Mouse (Mus musculus) hindbrain, embryonic 13.5 days (tissue): ENCODE data around the gene Eif4enif1. TPM values are rescaled to one million over a fixed set of nuclear protein-coding genes. Genes with fewer than 3 reads are reported as not detected.
A peak's percentile ranks its signal among the peaks of the same experiment; 100 is the strongest.
"Not testable (repeated sequence)": the region's sequence is repeated elsewhere in the genome, so short reads cannot be mapped to it uniquely, and the experiment has no call there.

Experiments
- ATAC-seq: fragments of 200-750 bp; cut with Nextera tagmentation; 2 replicates; pipeline ENCODE4 v1.8.0; 2017; ENCODE audit warnings: moderate TSS enrichment; ENCODE audit not compliant: low FRiP score
- H3K27ac ChIP-seq: fragments of 300-500 bp; sonication (generic); 2 replicates; pipeline ENCODE4 v1.5.1; 2015; ENCODE audit warnings: inconsistent platforms, mild to moderate bottlenecking, moderate library complexity
- H3K27me3 ChIP-seq: fragments of 300-500 bp; sonication (generic); 2 replicates; pipeline ENCODE4 v1.6.1; 2015; ENCODE audit warnings: mild to moderate bottlenecking, inconsistent platforms
- H3K36me3 ChIP-seq: fragments of 300-500 bp; sonication (generic); 2 replicates; pipeline ENCODE4 v1.6.1; 2015; ENCODE audit warnings: mild to moderate bottlenecking, inconsistent platforms
- H3K4me1 ChIP-seq: fragments of 300-500 bp; sonication (generic); replicated peaks from 2 replicates; pipeline ENCODE4 v1.6.1; 2015; ENCODE audit warnings: inconsistent platforms
- H3K4me2 ChIP-seq: fragments of 300-500 bp; sonication (generic); 2 replicates; pipeline ENCODE4 v1.6.1; 2015; ENCODE audit warnings: inconsistent platforms, mild to moderate bottlenecking, moderate library complexity
- H3K4me3 ChIP-seq: fragments of 300-500 bp; sonication (generic); 2 replicates; pipeline ENCODE4 v1.5.1; 2015; ENCODE audit warnings: mild to moderate bottlenecking, inconsistent platforms
- H3K9ac ChIP-seq: fragments of 300-500 bp; sonication (generic); 2 replicates; pipeline ENCODE4 v1.6.1; 2015; ENCODE audit warnings: mild to moderate bottlenecking, inconsistent platforms
- H3K9me3 ChIP-seq: fragments of 300-500 bp; sonication (generic); 2 replicates; pipeline ENCODE4 v1.6.1; 2016; ENCODE audit warnings: inconsistent platforms
- WGBS: fragments of 180-500 bp; shearing (Covaris S2); methylation state at CpG from one replicate; pipeline ENCODE4 v1.1.7; 2015; 5-methylcytosine and 5-hydroxymethylcytosine counted together
- polyA plus RNA-seq: library from polyadenylated mRNA; unstranded; fragments of >200 nt; fragmentation: Nextera tagmentation; extraction: Ambion mirVana; gene quantifications from 2 replicates; pipeline ENCODE4 v1.2.1, GENCODE M21; 2015

Gene Eif4enif1
- polyA plus RNA-seq, 1 experiment from 2014 or later: 52.4 TPM

GRCm38 (mm10) chr11:3200636-3201035, 1.6 kb upstream of the Eif4enif1 start:
- H3K27ac ChIP-seq, H3K4me2 ChIP-seq, H3K9ac ChIP-seq, H3K27me3 ChIP-seq, H3K9me3 ChIP-seq, H3K4me3 ChIP-seq, ATAC-seq, H3K4me1 ChIP-seq, H3K36me3 ChIP-seq: not testable (repeated sequence)
- WGBS: 95% methylated on average over 5 of the region's 7 CpGs

GRCm38 (mm10) chr11:3201326-3202230, 614 bp upstream of the Eif4enif1 start:
- peak overlapping the region; percentile 33 for H3K4me2 ChIP-seq
- H3K4me1 ChIP-seq: peaks cover 14% of the 10 kb centered on the region; the same call in 1 of the 2 replicates
- no peak overlapping the region for H3K27ac ChIP-seq
- WGBS: 7% methylated on average over 16 of the region's 16 CpGs
- ATAC-seq: no peak
- no peaks in the 10 kb centered on the region for H3K9me3 ChIP-seq
- 0 out of 2 replicates have a peak overlapping the region, but pooled peaks have one; percentile 0 for H3K9ac ChIP-seq
- H3K4me3 ChIP-seq: peak overlapping the region; percentile 40
- H3K36me3 ChIP-seq: peaks cover 15% of the 10 kb centered on the region
- no peaks in the 10 kb centered on the region for H3K27me3 ChIP-seq

- no peaks in the 10 kb centered on the region for H3K9me3 ChIP-seq
- peak; percentile 17 for ATAC-seq
Measured at GRCm38 (mm10) chr11:3202781-3203441, 719 bp downstream of the Eif4enif1 start.

GRCm38 (mm10) chr11:3203771-3204170, 1.6 kb downstream of the Eif4enif1 start:
- no peaks in the 10 kb centered on the region for H3K27me3 ChIP-seq
- peaks cover 14% of the 10 kb centered on the region; the same call in 1 of the 2 replicates for H3K4me1 ChIP-seq
- H3K27ac ChIP-seq: no peak overlapping the region
- H3K9me3 ChIP-seq: no peaks in the 10 kb centered on the region
- WGBS: 90% methylated on average over 2 of the region's 2 CpGs
- H3K4me3 ChIP-seq: no peak overlapping the region; the same call in 1 of the 2 replicates
- ATAC-seq: no peak
- no peak overlapping the region for H3K9ac ChIP-seq
- peak overlapping the region; percentile 43 for H3K4me2 ChIP-seq
- peaks cover 35% of the 10 kb centered on the region for H3K36me3 ChIP-seq

More at GRCm38 (mm10) chr11:3202781-3203441, 719 bp downstream of the Eif4enif1 start:
- peaks cover 14% of the 10 kb centered on the region; the same call in 1 of the 2 replicates for H3K4me1 ChIP-seq
- peak overlapping the region; percentile 35 for H3K27ac ChIP-seq
- WGBS: under 1% methylated on average over 43 of the region's 57 CpGs
- peak overlapping the region; percentile 40 for H3K4me3 ChIP-seq
- peak overlapping the region; percentile 63 for H3K9ac ChIP-seq
- H3K27me3 ChIP-seq: no peaks in the 10 kb centered on the region
- peaks cover 27% of the 10 kb centered on the region for H3K36me3 ChIP-seq
- peak overlapping the region; percentile 43 for H3K4me2 ChIP-seq

GRCm38 (mm10) chr11:3205207-3205606, 3.0 kb downstream of the Eif4enif1 start:
- no peak overlapping the region for H3K4me3 ChIP-seq
- ATAC-seq: no peak
- no peak overlapping the region for H3K4me2 ChIP-seq
- H3K9me3 ChIP-seq: no peaks in the 10 kb centered on the region
- no peak overlapping the region for H3K27ac ChIP-seq
- H3K4me1 ChIP-seq: peaks cover 14% of the 10 kb centered on the region; the same call in 1 of the 2 replicates
- no peaks in the 10 kb centered on the region for H3K27me3 ChIP-seq
- WGBS: 96% methylated on average over 3 of the region's 3 CpGs
- no peak overlapping the region for H3K9ac ChIP-seq
- H3K36me3 ChIP-seq: peaks cover 47% of the 10 kb centered on the region

GRCm38 (mm10) chr11:3206783-3207182, 4.6 kb downstream of the Eif4enif1 start:
- WGBS: 95% methylated on average over 3 of the region's 3 CpGs
- ATAC-seq: no peak

GRCm38 (mm10) chr11:3212526-3212925, 10.3 kb downstream of the Eif4enif1 start:
- Histone ChIP-seq H3K4me2 (no peak overlapping the region), H3K9ac (no peak overlapping the region), H3K36me3 (peaks cover 73% of the 10 kb centered on the region), H3K4me3 (no peak overlapping the region), H3K4me1 (no peaks in the 10 kb centered on the region), H3K27ac (no peak overlapping the region), H3K9me3 (no peaks in the 10 kb centered on the region), H3K27me3 (no peaks in the 10 kb centered on the region)
- 94% methylated on average over 1 of the region's 1 CpGs for WGBS
- no peak for ATAC-seq

More at GRCm38 (mm10) chr11:3206783-3207182, 4.6 kb downstream of the Eif4enif1 start:
- H3K36me3 ChIP-seq: peaks cover 54% of the 10 kb centered on the region
- no peak overlapping the region for H3K9ac ChIP-seq
- H3K4me1 ChIP-seq: peaks cover 14% of the 10 kb centered on the region; the same call in 1 of the 2 replicates
- no peak overlapping the region for H3K4me3 ChIP-seq
- no peak overlapping the region for H3K27ac ChIP-seq
- no peaks in the 10 kb centered on the region for H3K27me3 ChIP-seq
- H3K9me3 ChIP-seq: no peaks in the 10 kb centered on the region
- H3K4me2 ChIP-seq: no peak overlapping the region

GRCm38 (mm10) chr11:3223105-3223504, 20.9 kb downstream of the Eif4enif1 start:
- Histone ChIP-seq H3K27ac (no peak overlapping the region), H3K9me3 (no peaks in the 10 kb centered on the region), H3K4me1 (no peaks in the 10 kb centered on the region), H3K4me2 (no peak overlapping the region), H3K4me3 (no peak overlapping the region), H3K36me3 (peaks cover 81% of the 10 kb centered on the region), H3K27me3 (no peaks in the 10 kb centered on the region), H3K9ac (no peak overlapping the region)
- WGBS: 80% methylated on average over 5 of the region's 5 CpGs
- no peak for ATAC-seq

GRCm38 (mm10) chr11:3227113-3227512, 24.9 kb downstream of the Eif4enif1 start:
- peaks cover 84% of the 10 kb centered on the region for H3K36me3 ChIP-seq
- H3K9ac ChIP-seq: no peak overlapping the region
- H3K4me1 ChIP-seq: no peaks in the 10 kb centered on the region
- no peak for ATAC-seq
- no peak overlapping the region for H3K4me2 ChIP-seq
- no peaks in the 10 kb centered on the region for H3K27me3 ChIP-seq
- H3K9me3 ChIP-seq: no peaks in the 10 kb centered on the region
- H3K27ac ChIP-seq: no peak overlapping the region
- WGBS: 97% methylated on average over 3 of the region's 3 CpGs
- H3K4me3 ChIP-seq: no peak overlapping the region

GRCm38 (mm10) chr11:3232248-3232647, 30.1 kb downstream of the Eif4enif1 start:
- ATAC-seq: no peak
- H3K9me3 ChIP-seq: no peaks in the 10 kb centered on the region
- H3K4me1 ChIP-seq: no peaks in the 10 kb centered on the region
- no peak overlapping the region for H3K4me3 ChIP-seq
- peaks cover 87% of the 10 kb centered on the region for H3K36me3 ChIP-seq
- H3K4me2 ChIP-seq: no peak overlapping the region
- H3K27ac ChIP-seq: no peak overlapping the region
- H3K27me3 ChIP-seq: no peaks in the 10 kb centered on the region
- 91% methylated on average over 3 of the region's 3 CpGs for WGBS
- no peak overlapping the region for H3K9ac ChIP-seq

GRCm38 (mm10) chr11:3233704-3234103, 31.5 kb downstream of the Eif4enif1 start:
- ATAC-seq: no peak
- Histone ChIP-seq H3K27ac (no peak overlapping the region), H3K4me1 (no peaks in the 10 kb centered on the region), H3K36me3 (peaks cover 92% of the 10 kb centered on the region), H3K9ac (no peak overlapping the region), H3K9me3 (no peaks in the 10 kb centered on the region), H3K4me2 (no peak overlapping the region), H3K27me3 (no peaks in the 10 kb centered on the region), H3K4me3 (no peak overlapping the region)
- 92% methylated on average over 4 of the region's 4 CpGs for WGBS

GRCm38 (mm10) chr11:3235277-3235676, 33.1 kb downstream of the Eif4enif1 start:
- H3K9ac ChIP-seq: no peak overlapping the region
- H3K27me3 ChIP-seq: no peaks in the 10 kb centered on the region
- WGBS: 81% methylated on average over 5 of the region's 5 CpGs
- peaks cover 93% of the 10 kb centered on the region for H3K36me3 ChIP-seq
- no peak for ATAC-seq
- no peak overlapping the region for H3K4me3 ChIP-seq
- no peak overlapping the region for H3K27ac ChIP-seq
- H3K4me1 ChIP-seq: no peaks in the 10 kb centered on the region
- no peaks in the 10 kb centered on the region for H3K9me3 ChIP-seq
- no peak overlapping the region for H3K4me2 ChIP-seq
